Mouse (Mus musculus): ENCODE data around the gene Prss27. TPM values are rescaled to one million over a fixed set of nuclear protein-coding genes. Genes with fewer than 3 reads are reported as not detected.

Prss27 gene
- total RNA-seq (2015; ENCODE audit: low replicate concordance), result not detected in 2 replicates
- total RNA-seq (2017; ENCODE audit: low replicate concordance), result not detected in 2 replicates

DNA sequence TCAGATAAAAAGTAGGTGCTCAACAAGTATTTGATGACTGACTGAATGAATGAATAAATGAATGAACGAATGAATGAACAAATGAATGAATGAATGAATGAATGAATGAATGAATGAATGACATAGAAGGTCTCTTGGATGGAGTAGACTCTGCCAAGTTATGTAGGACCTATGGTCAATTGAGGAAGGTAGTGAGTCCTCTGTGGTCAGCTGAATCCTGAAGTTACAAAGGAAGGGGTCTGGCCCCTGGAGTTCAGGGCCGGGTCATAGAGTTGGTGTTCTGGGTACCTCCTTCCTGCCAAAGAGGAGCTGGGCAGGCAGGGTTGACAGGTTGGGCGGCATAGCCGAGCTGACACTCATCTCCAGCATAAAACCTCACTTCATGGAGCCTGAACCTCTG is at the start of gene Prss27:
Gene Prss27, plus strand, starts transcription at position 301 of the 400 bp plus-strand sequence.
- no peak for ATAC-seq (replicated peaks; ENCODE audit: low FRiP score, poor library complexity, severe bottlenecking)

DNA sequence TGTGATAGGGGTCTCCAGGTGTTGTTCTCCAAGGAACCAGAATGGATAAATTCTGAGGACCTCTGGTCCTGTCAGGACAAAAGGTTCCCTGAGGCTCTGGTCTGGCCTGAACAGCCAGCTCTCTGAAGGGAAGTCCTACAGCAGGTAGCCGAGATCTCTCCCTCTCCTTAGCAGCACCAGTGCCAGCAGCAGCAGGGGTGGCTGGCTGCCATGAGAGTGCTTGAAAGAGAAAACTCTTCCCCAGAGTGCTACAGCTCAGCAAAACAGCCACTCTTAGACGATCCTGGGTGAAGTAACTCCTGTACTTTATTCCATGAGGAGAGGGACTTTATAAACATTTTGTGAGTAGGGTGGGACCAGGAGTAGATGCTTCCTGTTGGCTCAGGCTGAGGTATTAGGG is 48.1 kb upstream of the Prss27 start:
- no peak for ATAC-seq (replicated peaks; ENCODE audit: low FRiP score, poor library complexity, severe bottlenecking)

DNA sequence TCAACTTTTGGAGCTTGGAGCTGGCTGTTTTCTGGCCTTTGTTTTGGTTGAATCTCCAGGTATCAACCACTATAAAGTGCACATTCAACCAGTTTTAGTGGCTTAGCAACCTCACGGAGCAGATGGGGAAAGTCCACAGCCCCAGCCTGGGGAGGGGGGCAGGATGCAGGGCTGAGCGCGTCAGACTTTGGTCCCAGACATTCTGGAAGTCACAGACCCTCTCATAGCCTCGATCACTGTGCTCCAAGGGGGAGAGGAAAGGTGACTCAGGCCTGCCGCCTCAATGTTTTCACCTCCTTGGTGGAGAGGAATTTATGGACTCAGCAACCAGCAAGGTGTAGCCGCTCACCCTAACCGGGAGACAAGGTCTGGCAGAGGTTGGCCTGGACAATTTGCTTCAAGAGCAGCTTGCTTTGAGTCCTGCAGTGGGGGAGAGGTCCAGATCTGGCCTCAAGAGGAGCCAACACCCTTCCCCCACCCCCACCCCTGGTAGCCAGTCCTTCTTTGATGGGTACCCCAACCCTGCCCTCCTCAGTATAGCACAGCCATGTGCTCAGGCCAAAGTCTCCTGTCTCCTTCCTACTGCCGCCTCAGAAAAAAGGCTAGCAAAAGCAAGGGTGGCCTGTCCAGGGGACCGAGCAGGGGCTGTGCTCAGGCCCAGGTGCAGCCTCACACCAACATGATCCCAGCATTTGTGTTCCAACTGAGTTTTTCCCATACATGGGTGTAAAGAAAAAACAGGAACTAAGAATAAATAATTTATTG is 45.0 kb upstream of the Prss27 start:
- ATAC-seq (replicated peaks; ENCODE audit: low FRiP score, poor library complexity, severe bottlenecking), result no peak

DNA sequence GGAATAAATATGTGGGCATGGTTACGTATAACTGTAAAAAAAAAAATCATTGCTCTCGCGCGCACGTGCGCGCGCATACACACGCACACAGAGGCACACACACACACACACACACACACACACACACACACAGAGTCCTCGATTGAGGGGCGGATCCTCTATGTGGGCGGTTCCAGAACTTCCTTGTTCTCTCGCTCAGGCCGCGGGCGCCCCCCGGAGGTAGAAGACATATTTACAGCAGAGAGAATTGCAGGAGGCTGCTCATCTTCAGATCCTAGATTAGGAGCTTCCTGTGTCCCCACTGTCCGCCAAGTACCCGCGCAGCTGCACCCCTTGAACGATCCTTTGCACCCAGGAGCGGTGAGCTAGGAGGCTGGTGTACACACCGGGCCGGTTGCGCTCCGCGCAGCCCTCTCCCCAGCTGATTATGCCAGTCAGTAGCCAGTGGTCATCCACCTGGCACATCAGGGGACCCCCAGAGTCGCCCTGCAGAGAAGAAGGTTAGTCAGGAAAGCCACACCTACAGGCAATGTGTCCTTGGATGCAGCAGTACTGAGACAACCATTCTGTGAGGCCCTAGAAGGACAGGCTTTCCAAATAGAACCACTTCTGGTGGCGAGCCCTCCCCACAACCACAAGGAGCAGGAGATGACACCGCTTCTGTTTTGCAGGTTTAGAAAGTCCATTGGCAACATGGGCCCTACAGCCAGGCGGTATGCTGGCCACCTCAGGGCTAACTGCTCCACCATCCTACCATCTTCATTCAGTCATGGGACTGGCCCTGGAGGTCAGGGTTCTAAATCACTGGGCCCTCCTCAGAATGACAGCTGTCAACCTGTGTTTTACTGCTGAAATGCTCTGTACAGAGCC is 44.1 kb upstream of the Prss27 start:
- peak; percentile 56; the same call in 1 of the 2 replicates for ATAC-seq (replicated peaks; ENCODE audit: low FRiP score, poor library complexity, severe bottlenecking)

DNA sequence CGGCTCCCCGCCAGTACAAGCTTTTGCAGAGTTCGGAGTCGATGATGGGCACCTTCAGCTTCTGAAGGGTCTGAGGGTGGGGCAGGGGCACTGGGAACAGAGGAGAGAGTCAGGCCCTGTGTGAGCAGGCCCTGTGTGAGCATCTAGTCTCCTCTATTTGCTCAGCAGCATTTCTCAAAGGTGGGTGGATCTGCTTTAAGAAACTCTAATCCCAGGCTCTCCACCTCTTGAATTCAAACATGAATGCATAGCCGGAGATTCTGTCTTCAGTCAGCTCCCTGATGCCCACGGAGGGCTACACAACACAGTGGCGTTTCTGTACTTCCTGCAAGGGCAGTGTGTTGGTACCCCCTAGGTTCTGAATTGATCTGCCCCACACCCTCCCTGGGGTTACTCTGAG is 43.3 kb upstream of the Prss27 start:
- ATAC-seq (replicated peaks; ENCODE audit: low FRiP score, poor library complexity, severe bottlenecking), result no peak

DNA sequence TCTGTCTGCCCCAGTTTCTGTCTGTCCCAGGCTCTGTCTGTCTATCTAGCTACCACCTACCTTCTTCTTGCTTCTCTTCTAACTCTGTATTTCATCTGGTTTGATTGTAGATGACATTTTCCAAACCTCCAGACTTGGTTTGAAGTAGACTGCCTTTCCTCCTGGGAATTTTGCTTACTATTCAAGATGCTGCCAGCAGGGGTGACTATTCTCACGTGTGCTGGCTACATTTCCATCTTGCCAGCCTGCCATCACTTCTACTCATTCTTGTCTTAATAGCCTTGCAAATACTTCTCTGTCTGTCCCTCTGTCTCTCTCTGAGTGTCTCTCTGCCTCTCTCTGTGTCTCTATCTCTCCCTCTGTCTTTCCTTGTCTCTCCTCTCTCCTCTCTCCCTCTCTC is 42.5 kb upstream of the Prss27 start:
- no peak for ATAC-seq (replicated peaks; ENCODE audit: low FRiP score, poor library complexity, severe bottlenecking)

DNA sequence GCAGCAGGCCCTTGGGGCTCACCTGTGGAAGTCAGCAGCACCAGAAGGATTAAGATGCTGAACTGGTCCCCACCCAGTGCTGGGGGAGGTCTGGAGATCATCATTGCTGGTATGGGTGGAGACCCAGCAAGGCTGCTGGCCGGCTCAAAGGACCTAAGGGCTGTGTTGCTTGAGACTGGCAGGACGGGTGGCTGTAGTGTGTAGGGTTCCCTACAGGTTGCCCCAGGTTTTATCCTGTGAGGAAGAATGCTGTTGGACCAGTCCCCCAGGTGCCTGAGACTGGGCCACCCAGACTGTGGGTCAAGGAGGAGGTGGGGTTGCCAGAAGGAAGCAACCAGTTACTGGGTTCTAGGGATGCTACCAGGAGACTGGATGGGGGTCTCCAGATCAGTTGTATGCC is 40.0 kb upstream of the Prss27 start, which contains the start of gene Prss22:
Gene Prss22, minus strand, starts transcription at position 200 of the 400 bp plus-strand sequence.
- no peak for ATAC-seq (replicated peaks; ENCODE audit: low FRiP score, poor library complexity, severe bottlenecking)

DNA sequence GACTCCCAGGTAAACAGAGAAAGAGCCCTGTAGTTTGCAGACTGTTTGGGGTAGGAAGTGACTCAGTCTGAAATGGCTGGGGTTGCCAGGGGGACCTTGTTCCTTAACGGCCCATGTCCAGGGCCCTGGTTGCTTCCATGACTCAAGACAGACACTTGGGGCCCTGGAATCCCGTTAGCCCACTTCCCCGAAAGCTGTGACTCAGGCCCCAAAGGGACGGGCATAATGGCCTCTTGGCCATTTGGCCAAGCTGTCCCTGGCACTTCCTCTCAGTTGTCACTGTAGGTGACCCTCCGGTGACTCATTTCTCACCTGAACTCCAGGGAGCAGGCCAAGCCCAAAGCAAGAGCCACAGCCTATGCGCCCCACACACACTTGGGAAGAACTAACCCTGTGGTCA is 39.6 kb upstream of the Prss27 start:
- no peak for ATAC-seq (replicated peaks; ENCODE audit: low FRiP score, poor library complexity, severe bottlenecking)

DNA sequence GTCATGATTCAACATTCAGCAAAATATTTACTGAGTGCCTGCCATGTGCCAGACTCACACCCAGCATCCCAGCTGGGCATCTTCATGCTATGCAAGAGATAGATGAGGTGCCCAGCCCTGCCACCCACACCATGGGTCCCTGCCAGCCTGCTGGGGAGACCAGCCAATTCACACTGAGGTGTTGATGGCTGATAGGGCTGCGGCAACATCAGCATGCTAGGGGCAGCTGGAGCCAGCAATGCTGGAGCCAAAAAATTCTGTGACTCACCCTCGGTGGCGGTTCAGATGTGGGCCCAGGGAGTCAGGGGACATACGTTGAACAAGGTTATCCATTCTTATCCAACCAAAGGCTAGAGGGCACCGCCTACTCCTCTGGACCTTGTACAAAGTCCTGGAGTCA is 37.5 kb upstream of the Prss27 start:
- no peak for ATAC-seq (replicated peaks; ENCODE audit: low FRiP score, poor library complexity, severe bottlenecking)

DNA sequence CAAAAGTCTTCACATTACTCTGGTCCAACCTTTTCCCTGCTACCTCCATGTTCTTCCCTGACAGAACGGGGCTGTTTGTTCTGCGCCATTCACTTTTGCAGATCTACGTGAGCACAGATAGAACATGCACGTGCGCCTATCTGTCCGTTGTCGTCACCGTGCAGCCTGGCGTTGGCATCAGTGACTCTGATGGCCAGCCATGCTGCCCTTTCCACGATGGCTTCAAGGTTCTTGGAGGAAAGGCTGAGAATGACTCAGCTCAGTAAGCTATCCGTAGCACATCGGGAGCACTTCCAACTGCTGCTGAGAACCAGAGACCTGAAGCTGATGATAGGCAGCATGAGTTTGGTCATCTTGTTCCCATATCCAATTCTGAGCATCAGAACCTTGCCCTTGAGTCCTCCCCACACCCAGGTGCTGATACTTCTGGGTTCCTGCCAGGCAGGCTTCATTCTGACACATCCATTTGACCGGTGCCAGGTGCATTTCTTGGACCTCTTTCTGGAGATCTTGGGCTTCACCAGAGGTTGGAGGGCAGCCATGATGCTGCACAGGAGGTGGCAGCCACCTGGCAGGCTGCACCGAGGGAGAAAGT is 33.8 kb upstream of the Prss27 start:
- no peak for ATAC-seq (replicated peaks; ENCODE audit: low FRiP score, poor library complexity, severe bottlenecking)

DNA sequence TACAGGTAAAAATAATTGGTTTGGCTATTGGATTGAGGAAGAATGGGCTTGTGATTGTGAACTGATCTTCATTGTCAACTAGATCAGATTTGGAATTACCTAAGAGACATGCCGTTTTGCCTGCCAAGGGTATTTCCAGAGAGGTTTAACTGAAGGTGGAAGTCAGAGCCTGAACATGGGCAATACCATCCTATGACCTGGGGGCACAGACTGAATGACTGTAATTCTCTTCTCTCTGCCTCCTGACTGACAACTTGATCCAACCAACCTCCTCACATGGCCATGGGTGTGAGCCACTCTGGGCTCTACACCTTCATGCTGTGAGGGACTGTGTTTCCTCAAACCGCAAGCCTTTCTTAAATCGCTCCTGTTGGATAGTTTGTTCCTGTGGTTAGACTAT is 32.9 kb upstream of the Prss27 start:
- no peak for ATAC-seq (replicated peaks; ENCODE audit: low FRiP score, poor library complexity, severe bottlenecking)

DNA sequence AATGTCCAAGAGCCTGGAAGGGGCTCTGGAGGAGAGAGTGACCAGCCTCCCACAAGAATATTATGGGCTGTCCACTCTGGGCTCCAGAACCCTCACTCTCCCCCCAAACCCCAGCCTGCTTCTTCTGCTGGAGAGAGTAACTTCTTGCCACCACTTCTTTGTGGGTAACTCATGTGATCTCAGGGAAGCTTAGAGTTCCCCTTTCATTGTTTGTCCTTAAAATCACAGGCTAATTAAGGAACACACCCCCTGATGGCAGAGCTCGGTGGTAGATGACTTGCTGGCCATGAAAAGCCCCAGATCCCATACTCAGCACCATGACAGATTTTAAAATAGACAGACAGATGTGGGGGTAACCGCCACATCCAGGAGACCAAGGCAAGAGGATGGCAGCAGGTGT is 31.0 kb upstream of the Prss27 start:
- no peak for ATAC-seq (replicated peaks; ENCODE audit: low FRiP score, poor library complexity, severe bottlenecking)

DNA sequence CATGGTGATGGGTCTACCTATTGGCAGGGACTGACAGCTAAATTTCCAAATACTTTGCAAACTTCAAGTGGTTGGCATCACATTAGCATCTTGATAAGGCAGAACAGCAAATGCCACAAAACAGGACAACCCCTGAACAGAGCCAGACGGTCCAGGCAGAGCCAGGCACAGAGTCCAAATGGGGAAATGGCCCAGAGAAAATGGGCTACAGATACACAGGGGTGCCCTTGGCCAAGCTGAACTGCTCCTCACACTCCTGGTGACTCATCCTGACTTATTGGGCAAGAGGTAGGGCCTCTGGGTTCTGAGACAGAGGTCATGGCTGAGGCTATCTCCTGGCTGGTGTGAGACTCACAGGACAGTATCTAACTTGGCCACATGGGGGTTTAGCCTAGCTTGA is 30.6 kb upstream of the Prss27 start:
- no peak for ATAC-seq (replicated peaks; ENCODE audit: low FRiP score, poor library complexity, severe bottlenecking)

DNA sequence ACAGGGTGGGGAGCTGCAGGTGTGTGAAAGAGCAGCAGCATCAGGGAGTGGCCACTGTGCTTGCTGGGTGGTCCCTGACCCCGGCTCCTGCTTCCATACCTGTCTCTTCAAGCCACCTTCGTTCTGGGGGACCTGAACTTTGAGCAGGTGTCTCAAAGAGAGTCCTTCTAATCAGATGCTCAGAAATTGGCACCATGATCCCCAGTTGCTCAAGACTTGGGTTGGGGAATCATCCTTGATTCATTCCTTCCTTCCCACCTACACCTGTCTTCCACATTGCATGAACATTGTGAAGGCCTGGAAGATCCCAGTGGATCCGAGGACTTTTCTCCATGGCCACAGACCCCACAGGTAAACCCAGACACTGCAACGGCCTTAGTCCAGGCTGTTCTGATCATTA is 29.8 kb upstream of the Prss27 start:
- ATAC-seq (replicated peaks; ENCODE audit: low FRiP score, poor library complexity, severe bottlenecking), result no peak

DNA sequence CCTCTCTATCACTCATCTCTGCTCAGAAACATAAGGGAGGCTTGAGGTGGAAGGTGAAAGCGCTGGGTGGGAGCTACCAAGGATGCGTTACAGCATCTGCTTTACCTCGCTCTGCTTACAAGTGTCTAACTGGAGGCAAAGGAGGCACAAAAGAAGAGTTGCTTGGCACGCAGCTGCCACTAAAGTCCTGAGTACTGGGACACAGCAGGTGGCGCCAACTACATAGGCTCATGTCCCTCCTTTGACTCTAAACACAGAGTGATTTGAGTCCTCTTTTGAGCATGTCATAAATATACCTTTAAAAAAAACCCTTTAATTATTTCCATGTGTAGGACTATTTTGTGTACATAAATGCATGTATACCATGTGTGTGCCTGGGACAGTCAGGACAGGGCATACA is 28.3 kb upstream of the Prss27 start:
- ATAC-seq (replicated peaks; ENCODE audit: low FRiP score, poor library complexity, severe bottlenecking), result 0 out of 2 replicates have a peak, but pooled peaks have one; percentile 34

DNA sequence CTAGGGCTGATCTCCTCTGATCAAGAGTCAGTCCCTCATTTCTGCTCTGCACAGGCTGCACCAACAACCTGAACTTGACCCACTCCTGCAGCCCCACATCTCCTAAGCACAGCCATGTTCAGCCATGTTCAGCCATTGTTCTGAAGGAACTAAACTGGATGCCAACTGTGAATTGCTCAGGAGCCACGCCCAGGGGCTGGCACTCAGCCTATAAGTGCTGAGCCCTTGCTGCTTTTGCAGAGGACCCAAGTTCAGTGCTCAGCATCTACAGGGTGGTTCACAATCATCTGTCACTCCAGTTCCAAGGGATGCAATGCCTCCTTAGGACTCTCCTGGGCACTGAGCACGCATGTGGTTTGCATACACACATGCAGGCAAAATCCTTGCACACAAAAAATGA is 25.0 kb upstream of the Prss27 start:
- ATAC-seq (replicated peaks; ENCODE audit: low FRiP score, poor library complexity, severe bottlenecking), result no peak

DNA sequence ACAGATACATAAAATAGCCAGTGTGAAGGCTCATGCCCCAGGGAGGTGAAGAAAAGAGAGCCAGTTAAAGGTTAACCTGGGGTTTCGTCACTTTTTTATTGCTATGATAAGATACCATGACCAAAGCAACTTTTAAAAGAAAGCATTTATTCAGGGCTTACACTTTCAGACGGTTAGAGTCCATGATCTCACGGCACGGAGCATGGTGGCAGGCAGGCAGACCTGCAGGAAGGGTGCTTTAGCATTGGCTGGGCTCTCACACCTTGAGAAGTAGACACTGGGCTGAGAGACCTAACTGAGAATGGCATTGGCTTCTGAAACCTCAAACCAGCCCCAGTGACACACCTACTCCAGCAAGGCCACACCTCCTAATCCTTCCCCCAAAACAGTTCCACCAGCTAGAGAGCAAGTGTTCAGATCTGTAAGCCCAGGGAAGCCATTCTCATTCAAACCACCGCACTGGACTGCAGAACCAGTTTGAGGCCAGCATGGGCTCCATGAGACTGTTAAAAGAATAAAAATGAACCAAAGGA is 23.4 kb upstream of the Prss27 start:
- ATAC-seq (replicated peaks; ENCODE audit: low FRiP score, poor library complexity, severe bottlenecking), result no peak

DNA sequence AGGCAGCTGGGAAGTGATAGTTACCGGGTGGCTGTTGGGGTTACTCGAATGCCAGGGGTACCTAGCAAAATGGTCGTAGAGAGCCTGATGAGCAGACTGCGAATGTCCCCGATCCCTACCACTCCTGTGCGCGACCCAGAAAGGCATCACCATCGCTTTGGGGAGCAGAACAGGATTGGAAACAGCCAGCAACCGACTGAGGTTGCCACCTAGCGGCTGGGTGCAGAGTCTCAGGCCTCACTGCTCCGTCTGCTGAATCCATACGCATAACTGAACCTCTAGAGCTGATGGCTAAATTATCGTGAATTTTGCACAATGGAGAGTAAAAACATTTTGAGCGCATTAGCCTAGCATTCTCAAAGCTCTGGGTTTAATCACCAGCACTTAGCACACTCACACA is 22.2 kb upstream of the Prss27 start:
- peak; percentile 85 for ATAC-seq (replicated peaks; ENCODE audit: low FRiP score, poor library complexity, severe bottlenecking)

DNA sequence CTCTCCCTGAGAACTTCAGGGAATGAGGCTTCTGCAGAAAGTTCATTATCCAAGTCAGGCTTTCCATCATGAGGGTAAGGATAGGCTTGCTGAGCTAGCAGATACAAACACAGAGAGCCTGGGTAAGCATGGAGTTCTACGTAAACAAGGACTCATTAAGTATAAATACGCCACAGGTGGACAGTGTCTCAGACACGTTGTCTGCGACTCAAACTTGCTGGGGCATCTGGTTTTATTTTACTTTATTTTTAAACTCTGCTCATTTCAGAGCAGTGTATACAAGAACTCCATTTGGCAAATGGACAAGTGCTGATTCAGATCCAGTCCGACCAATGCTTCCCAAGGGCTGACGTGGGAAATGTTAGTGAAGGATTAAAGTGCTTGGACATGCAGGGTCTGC is 17.2 kb upstream of the Prss27 start:
- no peak for ATAC-seq (replicated peaks; ENCODE audit: low FRiP score, poor library complexity, severe bottlenecking)
